Mouse (Mus musculus): ENCODE results near the gene Bbx. TPM values are rescaled to one million over a fixed set of nuclear protein-coding genes. Genes with fewer than 3 reads are reported as not detected.

The Bbx gene
- total and polyA plus RNA-seq, 3 experiments = 6.5 to 36.0 (median 9.2) TPM

- DNase-seq (ENCODE audit: low read depth, low spot score) = peak; percentile 62
- H3K4me3 ChIP-seq (ENCODE audit: control insufficient read depth in 1 of 2, insufficient read depth in 1 of 2, low read depth in 2 of 2, low read length in 2 of 2) = no peak overlapping the region
- H3K27ac ChIP-seq (ENCODE audit: control insufficient read depth, low read depth, low read length) = no peak overlapping the region
- no peaks in the 10 kb centered on the region; a peak in 1 of 4 replicates for H3K36me3 ChIP-seq (ENCODE audit: control insufficient read depth in 1 of 2, insufficient read depth in 2 of 2, low read length in 2 of 2)
- H3K9ac ChIP-seq (ENCODE audit: control insufficient read depth, low read depth, low read length, poor library complexity, severe bottlenecking) = no peak overlapping the region
- peak; percentile 81 for TF ChIP-seq ZC3H11A (IDR thresholded peaks at IDR 0.05; ENCODE audit: low read depth, low read length)
- TF ChIP-seq SMC3 (IDR thresholded peaks at IDR 0.05; ENCODE audit: low read depth, low read length) = peak; percentile 93
- TF ChIP-seq MYC (IDR thresholded peaks at IDR 0.05; ENCODE audit: low read depth, low read length) = no peak
- no peak for TF ChIP-seq BHLHE40 (IDR thresholded peaks at IDR 0.05; ENCODE audit: borderline replicate concordance, low read depth, low read length)
- TF ChIP-seq TBP (IDR thresholded peaks at IDR 0.05; ENCODE audit: low read depth, low read length) = no peak
- TF ChIP-seq CTCF (IDR thresholded peaks at IDR 0.05 in 2 of 3, conservative IDR thresholded peaks at IDR 0.05 in 1 of 3; ENCODE audit: control insufficient read depth in 1 of 3, insufficient read depth in 1 of 3, low read depth in 2 of 3, low read length in 3 of 3, poor library complexity in 1 of 3, severe bottlenecking in 1 of 3) = peak in 2 of 3 experiments; percentile 32 to 83; a peak in 3 of 6 replicates
- TF ChIP-seq POLR2A (IDR thresholded peaks at IDR 0.05; ENCODE audit: control insufficient read depth in 1 of 2, insufficient read depth in 1 of 2, low read depth in 1 of 2, low read length in 2 of 2, poor library complexity in 1 of 2) = no peak
- TF ChIP-seq UBTF (IDR thresholded peaks at IDR 0.05; ENCODE audit: borderline replicate concordance, insufficient read depth, low read depth, low read length) = no peak
- 0 out of 2 replicates have a peak, but pooled peaks have one; percentile 32 for TF ChIP-seq SIN3A (IDR thresholded peaks at IDR 0.05; ENCODE audit: low read length)
- TF ChIP-seq RAD21 (IDR thresholded peaks at IDR 0.05; ENCODE audit: low read depth, low read length) = peak; percentile 96
- TF ChIP-seq MXI1 (IDR thresholded peaks at IDR 0.05; ENCODE audit: low read depth, low read length) = no peak
- no peaks in the 10 kb centered on the region for H3K9me3 ChIP-seq (replicated peaks; ENCODE audit: insufficient read depth, low read length)
- H3K27me3 ChIP-seq (ENCODE audit: control insufficient read depth in 1 of 2, insufficient read depth in 2 of 2, low read length in 2 of 2) = no peaks in the 10 kb centered on the region
- H3K79me2 ChIP-seq (ENCODE audit: control insufficient read depth, insufficient read depth, low read length, poor library complexity) = no peaks in the 10 kb centered on the region
- H3K4me1 ChIP-seq (ENCODE audit: control insufficient read depth in 1 of 2, insufficient read depth in 2 of 2, low read length in 2 of 2) = no peaks in the 10 kb centered on the region
Measured at GRCm38 (mm10) chr16:50254522-50255159, 177.5 kb downstream of the Bbx start.

DNA sequence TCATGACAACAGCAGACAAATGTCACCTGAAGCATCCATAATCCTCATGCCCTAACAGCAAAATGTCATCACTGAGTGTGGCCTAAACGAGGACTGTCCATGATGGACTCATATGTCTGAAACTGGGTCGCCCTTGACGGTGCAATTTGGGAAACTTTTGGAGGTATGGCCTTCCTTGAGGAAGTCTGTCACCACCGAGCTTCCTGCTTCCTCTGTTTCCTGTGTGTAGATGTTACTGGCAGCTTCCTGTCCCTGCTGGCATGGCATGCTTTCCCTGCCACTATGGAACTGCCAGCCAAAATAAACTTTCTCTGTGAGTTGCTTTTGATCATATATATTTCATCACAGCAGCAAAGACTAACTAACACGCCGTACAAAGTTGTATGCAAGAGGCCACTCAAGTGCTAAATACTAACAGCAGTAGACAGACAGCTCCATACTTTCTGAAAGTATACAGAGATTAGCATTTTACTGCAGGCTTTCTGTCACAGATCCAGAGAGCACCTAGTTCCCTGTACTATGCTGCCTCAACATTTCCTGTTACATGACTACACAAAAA, 180.7 kb downstream of the Bbx start:
- Histone ChIP-seq H3K27ac (ENCODE audit: control insufficient read depth, low read depth, low read length) (no peak overlapping the region), H3K9ac (ENCODE audit: control insufficient read depth, low read depth, low read length, poor library complexity, severe bottlenecking) (no peak overlapping the region), H3K27me3 (ENCODE audit: control insufficient read depth in 1 of 2, insufficient read depth in 2 of 2, low read length in 2 of 2) (no peaks in the 10 kb centered on the region), H3K4me3 (ENCODE audit: control insufficient read depth in 1 of 2, insufficient read depth in 1 of 2, low read depth in 2 of 2, low read length in 2 of 2) (no peak overlapping the region), H3K79me2 (ENCODE audit: control insufficient read depth, insufficient read depth, low read length, poor library complexity) (no peaks in the 10 kb centered on the region), H3K4me1 (ENCODE audit: control insufficient read depth in 1 of 2, insufficient read depth in 2 of 2, low read length in 2 of 2) (no peaks in the 10 kb centered on the region), H3K9me3 (replicated peaks; ENCODE audit: insufficient read depth, low read length) (no peaks in the 10 kb centered on the region), H3K36me3 (ENCODE audit: control insufficient read depth in 1 of 2, insufficient read depth in 2 of 2, low read length in 2 of 2) (no peaks in the 10 kb centered on the region; a peak in 1 of 4 replicates)
- no peak for DNase-seq (ENCODE audit: low read depth, low spot score)
- TF ChIP-seq UBTF (IDR thresholded peaks at IDR 0.05; ENCODE audit: borderline replicate concordance, insufficient read depth, low read depth, low read length) (no peak), ZC3H11A (IDR thresholded peaks at IDR 0.05; ENCODE audit: low read depth, low read length) (no peak), MEF2A (IDR thresholded peaks at IDR 0.05; ENCODE audit: extremely low read depth, insufficient replicate concordance, low read depth, low read length, poor library complexity, severe bottlenecking) (no peak), ELF1 (IDR thresholded peaks at IDR 0.05; ENCODE audit: low read depth, low read length) (no peak), ETS1 (IDR thresholded peaks at IDR 0.05; ENCODE audit: low read depth, low read length) (no peak), ZKSCAN1 (IDR thresholded peaks at IDR 0.05; ENCODE audit: low read depth, low read length) (no peak), POLR2A (IDR thresholded peaks at IDR 0.05; ENCODE audit: control insufficient read depth in 1 of 2, insufficient read depth in 1 of 2, low read depth in 1 of 2, low read length in 2 of 2, poor library complexity in 1 of 2) (no peak)

Data from MEL (cell line).